23 mouse cellular contexts compared by ENCODE assay signal in genomic region chr2:126775951-126776350, GRCm38 (mm10). TPM values are rescaled to one million over a fixed set of nuclear protein-coding genes. Genes with fewer than 3 reads are reported as not detected.
A peak's percentile ranks its signal among the peaks of the same experiment; 100 is the strongest.
DNase-seq lines count a peak whose midpoint lies in the region; ATAC-seq lines count a peak whose summit lies in the region.
"Had no signal": no experiment of that assay in that cellular context is flagged by ENCODE, and none has a peak within 500 bp of the region (broad histone marks: within the 10 kb centered on the region; RNA-seq: fewer than 3 reads in every experiment).

No protein-coding gene starts in this region.

- H3K4me3 ChIP-seq in brown adipose tissue, adult 24 weeks (ENCODE audit: insufficient read depth, low read depth, low read length): no peak overlapping the region
- H3K4me3 ChIP-seq: forebrain, embryonic 10.5 days; forebrain, embryonic 13.5 days; heart, embryonic 13.5 days had no signal

- H3K4me1 ChIP-seq in brown adipose tissue, adult 24 weeks (ENCODE audit: control insufficient read depth, insufficient read depth, insufficient read length, low read length): peaks cover 5% of the 10 kb centered on the region; the same call in 1 of the 2 replicates
- H3K4me1 ChIP-seq: forebrain, embryonic 10.5 days; forebrain, embryonic 13.5 days; heart, embryonic 13.5 days had no signal

- ATAC-seq in frontal cortex, adult (ENCODE audit: low TSS enrichment): peak; percentile 55
- ATAC-seq: forebrain, embryonic 13.5 days; forebrain, embryonic 16.5 days; hindbrain, postnatal 0 days; inflammation-experienced regulatory T-cells, adult 6 months had no signal

- no peak for DNase-seq in frontal cortex, postnatal 36 days (ENCODE audit: low spot score in 2 of 2)
- peak; percentile 37 to 50 for DNase-seq in layer of hippocampus, postnatal 36 days
- no peak for DNase-seq in layer of hippocampus, adult 9-11 months
- DNase-seq in ovary, adult 18-20 months (ENCODE audit: low spot score): no peak
- DNase-seq: adrenal gland, adult 8-10 months; adrenal gland, postnatal 25 days; cerebellum, adult 18-20 months; cerebellum, adult 9-10 months; cerebellum, postnatal 14 days; gastrocnemius, postnatal 25 days; heart, postnatal 14 days; heart, postnatal 4 days had no signal

- H3K27ac ChIP-seq in brown adipose tissue, adult 24 weeks (replicated peaks; ENCODE audit: low read depth, low read length): peak overlapping the region; percentile 26; the same call in 1 of the 2 replicates
- H3K27ac ChIP-seq: forebrain, embryonic 10.5 days; forebrain, embryonic 13.5 days; heart, embryonic 13.5 days; hindbrain, embryonic 14.5 days; hindbrain, postnatal 0 days had no signal

RNA-seq across cellular contexts. Expression of gene Usp50, which starts 7.3 kb away (rescaled TPM):
- total RNA-seq in layer of hippocampus, postnatal 36 days (2021): 1 to 10 TPM; 2.9 to 3.2 TPM
- polyA plus RNA-seq in brown adipose tissue, adult 24 weeks (2012; ENCODE audit: insufficient read depth, insufficient read length, missing spikeins): 5.8 and 11.5 TPM in 2 replicates
- total RNA-seq: adrenal gland, postnatal 25 days; gastrocnemius, adult 8-10 months; gastrocnemius, postnatal 25 days; heart, adult 18-20 months; heart, postnatal 4 days had no signal

Comparison
In these comparisons a context has a peak if more than half of its experiments do, and no peak if none do; other contexts are left out.
1. DNase-seq: peak in layer of hippocampus, postnatal 36 days (2 of 2); none in frontal cortex, postnatal 36 days (0 of 2), layer of hippocampus, adult 9-11 months (single experiment) and ovary, adult 18-20 months (single experiment).